Mouse (Mus musculus) retina, postnatal 1 day (tissue): ENCODE data around the gene Doxl2.

ENCODE experiments used
- DNase-seq: peaks from one replicate; pipeline ENCODE4 v3.0.0-alpha.2; 2012

Gene Doxl2

GRCm38 (mm10) chr6:49011191-49011590 is 36.4 kb downstream of the Doxl2 start:
- no peak for DNase-seq

GRCm38 (mm10) chr6:49013023-49013422 is 38.3 kb downstream of the Doxl2 start:
- DNase-seq = no peak

- no peak for DNase-seq
Measured at GRCm38 (mm10) chr6:49013458-49013857, 38.7 kb downstream of the Doxl2 start.

- DNase-seq = no peak
Measured at GRCm38 (mm10) chr6:49017150-49017549, 42.4 kb downstream of the Doxl2 start.

GRCm38 (mm10) chr6:49019341-49019740 is 44.6 kb downstream of the Doxl2 start:
- DNase-seq = no peak

- no peak for DNase-seq
Measured at GRCm38 (mm10) chr6:49021141-49022012, 46.6 kb downstream of the Doxl2 start.

- no peak for DNase-seq
Measured at GRCm38 (mm10) chr6:49022384-49022783, 47.6 kb downstream of the Doxl2 start.

- no peak for DNase-seq
Measured at GRCm38 (mm10) chr6:49023315-49023714, 48.6 kb downstream of the Doxl2 start.

GRCm38 (mm10) chr6:49025290-49025689 is 50.5 kb downstream of the Doxl2 start:
- no peak for DNase-seq

GRCm38 (mm10) chr6:49026496-49026895 is 51.7 kb downstream of the Doxl2 start:
- no peak for DNase-seq

- DNase-seq = no peak
Measured at GRCm38 (mm10) chr6:49028019-49028418, 53.3 kb downstream of the Doxl2 start.
